Mouse (Mus musculus) heart, adult 18-20 months (tissue): ENCODE data around the gene Pitpnm2. TPM values are rescaled to one million over a fixed set of nuclear protein-coding genes. Genes with fewer than 3 reads are reported as not detected.

Experiments
- total RNA-seq, 2 experiments: library from RNA; stranded (reverse); gene quantifications; 2 replicates each; pipeline ENCODE4 v1.2.3; 2021

Pitpnm2 gene
- total RNA-seq, 2 experiments from 2014 or later: 36.8 to 38.9 TPM

Other genes starting within 250 kb of the Pitpnm2 start
- gene Vps37b, start 217.5 kb downstream of the Pitpnm2 start, total RNA-seq: 10 to 100 TPM; 15.1 to 15.2 TPM
- 10 to 100 TPM in 1 of 2 experiments, 1 to 10 TPM in 1; 8.9 to 10.7 TPM for gene Abcb9, start 154.0 kb downstream of the Pitpnm2 start, total RNA-seq
- 10 to 100 TPM; 15.1 to 17.5 TPM for gene Ogfod2, start 137.5 kb downstream of the Pitpnm2 start, total RNA-seq
- gene Arl6ip4, start 133.7 kb downstream of the Pitpnm2 start, total RNA-seq: 10 to 100 TPM; 36.3 to 37.8 TPM
- 1 to 10 TPM; 3.9 to 5.5 TPM for gene Mphosph9, start 78.2 kb upstream of the Pitpnm2 start, total RNA-seq
- gene 2810006K23Rik, start 78.3 kb upstream of the Pitpnm2 start, total RNA-seq: 10 to 100 TPM; 12.4 to 14.4 TPM
- 100 to 1,000 TPM; 148 to 156 TPM for gene Cdk2ap1, start 113.3 kb upstream of the Pitpnm2 start, total RNA-seq
- gene Sbno1, start 176.2 kb upstream of the Pitpnm2 start, total RNA-seq: 10 to 100 TPM; 61.1 to 66.0 TPM
- 100 to 1,000 TPM; 205 to 229 TPM for gene Kmt5a, start 190.2 kb upstream of the Pitpnm2 start, total RNA-seq
- gene Rilpl2, start 228.6 kb upstream of the Pitpnm2 start, total RNA-seq: 1 to 10 TPM; 6.9 to 7.1 TPM
- 10 to 100 TPM; 14.0 to 14.2 TPM for gene Snrnp35, start 233.4 kb upstream of the Pitpnm2 start, total RNA-seq